Mouse (Mus musculus) T-helper 2 cell (primary cell): Measurements from ENCODE around the gene Abhd17c.

Experiments
- in situ Hi-C: fragments of 300-600 bp; cut with MboI, MseI; formaldehyde crosslinking; loops from one replicate; pipeline ENCODE4 v1.15.1; 2025; ENCODE audit warnings: high pct_unique_total_duplicates

Gene Abhd17c

GRCm38 (mm10) chr7:84120142-84120760 is 31.4 kb downstream of the Abhd17c start:
- in situ Hi-C loops: no loop called here

- in situ Hi-C loops: no loop called here
These were observed 32.2 kb downstream of the Abhd17c start for GRCm38 (mm10) chr7:84119216-84120105.

- in situ Hi-C loops: no loop called here
These were observed 34.1 kb downstream of the Abhd17c start for GRCm38 (mm10) chr7:84117543-84118122.

- in situ Hi-C loops: no loop called here
These were observed 34.8 kb downstream of the Abhd17c start for GRCm38 (mm10) chr7:84116621-84117542.

- in situ Hi-C loops: no loop called here
These were observed 36.3 kb downstream of the Abhd17c start for GRCm38 (mm10) chr7:84115385-84115784.

GRCm38 (mm10) chr7:84114775-84115174 is 36.9 kb downstream of the Abhd17c start:
- in situ Hi-C loops: no loop called here

- in situ Hi-C loops: no loop called here
These were observed 38.7 kb downstream of the Abhd17c start for GRCm38 (mm10) chr7:84113035-84113390.

GRCm38 (mm10) chr7:84112351-84113034 is 39.2 kb downstream of the Abhd17c start:
- in situ Hi-C loops: no loop called here

- in situ Hi-C loops: no loop called here
These were observed 39.9 kb downstream of the Abhd17c start for GRCm38 (mm10) chr7:84111716-84112350.

GRCm38 (mm10) chr7:84106942-84107341 is 44.8 kb downstream of the Abhd17c start:
- in situ Hi-C loops: no loop called here

- in situ Hi-C loops: no loop called here
These were observed 49.1 kb downstream of the Abhd17c start for GRCm38 (mm10) chr7:84102589-84102988.

GRCm38 (mm10) chr7:84100672-84101071 is 51.0 kb downstream of the Abhd17c start:
- in situ Hi-C loops: no loop called here

- in situ Hi-C loops: no loop called here
These were observed 53.6 kb downstream of the Abhd17c start for GRCm38 (mm10) chr7:84098098-84098497.

- in situ Hi-C loops: no loop called here
These were observed 55.2 kb downstream of the Abhd17c start for GRCm38 (mm10) chr7:84096501-84096900.

- in situ Hi-C loops: no loop called here
These were observed 60.9 kb downstream of the Abhd17c start for GRCm38 (mm10) chr7:84090793-84091192.

GRCm38 (mm10) chr7:84089777-84090176 is 61.9 kb downstream of the Abhd17c start:
- in situ Hi-C loops: loop anchor here (5.0 to 10.0 kb wide), 3 partner anchors 175 to 258 kb away; no protein-coding TSS in a partner anchor

GRCm38 (mm10) chr7:84088971-84089370 is 62.7 kb downstream of the Abhd17c start:
- in situ Hi-C loops: loop anchor here (5.0 to 10.0 kb wide), 3 partner anchors 174 to 258 kb away; no protein-coding TSS in a partner anchor

- in situ Hi-C loops: loop anchor here (5.0 to 10.0 kb wide), 3 partner anchors 173 to 259 kb away; no protein-coding TSS in a partner anchor
These were observed 63.5 kb downstream of the Abhd17c start for GRCm38 (mm10) chr7:84088191-84088590.

- in situ Hi-C loops: loop anchor here (5.0 to 10.0 kb wide), 3 partner anchors 171 to 261 kb away; no protein-coding TSS in a partner anchor
These were observed 65.5 kb downstream of the Abhd17c start, which contains the start of gene Cemip for GRCm38 (mm10) chr7:84086039-84086829. Gene Cemip (minus strand): TSS chr7:84086502.
